ENCODE assay signal across 8 mouse cellular contexts in the genomic region with DNA sequence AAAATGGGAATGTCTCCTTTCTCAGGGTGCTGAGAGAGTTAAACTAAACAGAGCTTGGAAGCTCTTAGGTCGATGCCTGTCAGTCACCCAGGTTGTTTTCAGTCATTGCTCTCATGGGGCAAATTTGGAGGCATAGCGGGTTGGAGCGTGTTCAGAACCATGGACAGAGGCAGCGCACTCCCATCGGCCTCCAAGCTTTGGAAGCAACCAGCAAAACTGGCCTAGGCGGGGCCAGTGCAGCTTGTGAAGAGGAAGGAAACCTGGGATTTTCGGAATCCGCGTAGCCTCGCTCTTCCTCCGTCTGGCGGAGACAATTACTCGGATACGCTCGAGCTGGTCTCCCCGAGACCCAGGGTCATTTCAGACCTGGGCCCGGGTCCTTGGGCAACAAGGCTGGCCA.
A peak's percentile ranks its signal among the peaks of the same experiment; 100 is the strongest.
DNase-seq lines count a peak whose midpoint lies in the region; ATAC-seq and TF ChIP-seq lines count a peak whose summit lies in the region.

No protein-coding gene starts in this region.

- no peak for ATAC-seq in forebrain, embryonic 16.5 days
- ATAC-seq in hindbrain, postnatal 0 days: no peak; the same call in 1 of the 2 replicates
- ATAC-seq in liver, embryonic 14.5 days (ENCODE audit: insufficient read depth): no peak
- ATAC-seq in neural tube, embryonic 13.5 days (ENCODE audit: low read depth): no peak

- no peak for TF ChIP-seq CTCF in hindbrain, postnatal 0 days (IDR thresholded peaks at IDR 0.05; ENCODE audit: low read depth)
- TF ChIP-seq CTCF in liver, embryonic 14.5 days (IDR thresholded peaks at IDR 0.05; ENCODE audit: low read depth): no peak

- H3K36me3 ChIP-seq in forebrain, embryonic 16.5 days (ENCODE audit: control insufficient read depth, insufficient read depth): no peaks in the 10 kb centered on the region
- H3K36me3 ChIP-seq in hindbrain, postnatal 0 days (ENCODE audit: insufficient read depth, low read length): no peaks in the 10 kb centered on the region
- H3K36me3 ChIP-seq in liver, embryonic 14.5 days (replicated peaks; ENCODE audit: control insufficient read depth, insufficient read depth, low read depth): no peaks in the 10 kb centered on the region
- no peaks in the 10 kb centered on the region for H3K36me3 ChIP-seq in neural tube, embryonic 13.5 days

- TF ChIP-seq EP300 in liver, embryonic 14.5 days (IDR thresholded peaks at IDR 0.05; ENCODE audit: low read depth): no peak

- peaks cover 16% of the 10 kb centered on the region for H3K27me3 ChIP-seq in forebrain, embryonic 16.5 days (replicated peaks; ENCODE audit: control insufficient read depth, insufficient read depth, low read length)
- H3K27me3 ChIP-seq in hindbrain, postnatal 0 days (ENCODE audit: insufficient read depth, low read length): peaks cover 34% of the 10 kb centered on the region
- H3K27me3 ChIP-seq in liver, embryonic 14.5 days (ENCODE audit: control insufficient read depth, insufficient read depth, low read length): peaks cover 8% of the 10 kb centered on the region
- peaks cover 92% of the 10 kb centered on the region for H3K27me3 ChIP-seq in neural tube, embryonic 13.5 days

- H3K4me1 ChIP-seq in forebrain, embryonic 16.5 days (replicated peaks; ENCODE audit: control insufficient read depth, insufficient read depth, low read length): peaks cover 22% of the 10 kb centered on the region
- H3K4me1 ChIP-seq in hindbrain, postnatal 0 days (ENCODE audit: insufficient read depth, low read length): 0 out of 2 replicates have a peak, but pooled peaks cover 5% of the 10 kb centered on the region
- H3K4me1 ChIP-seq in liver, embryonic 14.5 days (replicated peaks; ENCODE audit: control insufficient read depth in 2 of 2, insufficient read depth in 2 of 2, low read length in 1 of 2): no peaks in the 10 kb centered on the region
- H3K4me1 ChIP-seq in neural tube, embryonic 13.5 days (replicated peaks): peaks cover 34% of the 10 kb centered on the region

- H3K9me3 ChIP-seq in forebrain, embryonic 16.5 days (ENCODE audit: control insufficient read depth, low read length): no peaks in the 10 kb centered on the region
- no peaks in the 10 kb centered on the region for H3K9me3 ChIP-seq in hindbrain, postnatal 0 days (ENCODE audit: low read length)
- no peaks in the 10 kb centered on the region for H3K9me3 ChIP-seq in liver, embryonic 14.5 days (ENCODE audit: control insufficient read depth, low read length)
- H3K9me3 ChIP-seq in neural tube, embryonic 13.5 days: no peaks in the 10 kb centered on the region

- H3K4me2 ChIP-seq in forebrain, embryonic 16.5 days (ENCODE audit: low read length): peak overlapping the region; percentile 59
- H3K4me2 ChIP-seq in hindbrain, postnatal 0 days (ENCODE audit: low read depth, low read length): peak overlapping the region; percentile 47
- no peak overlapping the region for H3K4me2 ChIP-seq in liver, embryonic 14.5 days (ENCODE audit: low read depth)
- H3K4me2 ChIP-seq in neural tube, embryonic 13.5 days: peak overlapping the region; percentile 45

- H3K27ac ChIP-seq in forebrain, embryonic 16.5 days (ENCODE audit: low read length): no peak overlapping the region
- H3K27ac ChIP-seq in hindbrain, postnatal 0 days: no peak overlapping the region
- H3K27ac ChIP-seq in liver, embryonic 14.5 days: no peak overlapping the region
- H3K27ac ChIP-seq in neural tube, embryonic 13.5 days (replicated peaks): peak overlapping the region; percentile 63

- DNase-seq in MN1 (ENCODE audit: low spot score): peak; percentile 56
- DNase-seq in adrenal gland, adult 8-10 months: peak; percentile 56
- peak; percentile 49 for DNase-seq in hindbrain, postnatal 0 days (ENCODE audit: low spot score)
- DNase-seq in liver, embryonic 14.5 days (ENCODE audit: low read depth in 3 of 3, low spot score in 3 of 3): peak; percentile 4 to 14 (median 5)
- no peak for DNase-seq in layer of hippocampus, adult 8-10 months (ENCODE audit: low spot score in 2 of 2)
- no peak for DNase-seq in left cerebral cortex, adult 11 months (ENCODE audit: low spot score)

- peak overlapping the region; percentile 53; the same call in 1 of the 2 replicates for H3K9ac ChIP-seq in forebrain, embryonic 16.5 days (replicated peaks; ENCODE audit: low read depth, low read length)
- no peak overlapping the region for H3K9ac ChIP-seq in hindbrain, postnatal 0 days (replicated peaks; ENCODE audit: low read length)
- H3K9ac ChIP-seq in liver, embryonic 14.5 days (replicated peaks): no peak overlapping the region
- H3K9ac ChIP-seq in neural tube, embryonic 13.5 days: peak overlapping the region; percentile 42

- WGBS in forebrain, embryonic 16.5 days: under 1% methylated on average over 17 of the region's 17 CpGs
- 5% methylated on average over 17 of the region's 17 CpGs for WGBS in hindbrain, postnatal 0 days
- WGBS in liver, embryonic 14.5 days (ENCODE audit: insufficient replicate concordance): under 1% methylated on average over 17 of the region's 17 CpGs
- 2% methylated on average over 17 of the region's 17 CpGs for WGBS in neural tube, embryonic 13.5 days

- peak overlapping the region; percentile 35 for H3K4me3 ChIP-seq in forebrain, embryonic 16.5 days (replicated peaks; ENCODE audit: low read length)
- H3K4me3 ChIP-seq in hindbrain, postnatal 0 days (ENCODE audit: low read length): peak overlapping the region; percentile 10
- no peak overlapping the region for H3K4me3 ChIP-seq in liver, embryonic 14.5 days (ENCODE audit: insufficient read depth in 1 of 2, low read depth in 2 of 2, low read length in 2 of 2)
- H3K4me3 ChIP-seq in neural tube, embryonic 13.5 days: peak overlapping the region; percentile 15

Comparison
In these comparisons a context has a peak if more than half of its experiments do, and no peak if none do; other contexts are left out.
1. DNase-seq: peak in MN1 (single experiment), adrenal gland, adult 8-10 months (single experiment), hindbrain, postnatal 0 days (single experiment) and liver, embryonic 14.5 days (3 of 3); none in layer of hippocampus, adult 8-10 months (0 of 2) and left cerebral cortex, adult 11 months (single experiment).
2. H3K4me3 ChIP-seq: peak in forebrain, embryonic 16.5 days (single experiment), hindbrain, postnatal 0 days (single experiment) and neural tube, embryonic 13.5 days (single experiment); none in liver, embryonic 14.5 days (0 of 2).
3. H3K9ac ChIP-seq: peak in forebrain, embryonic 16.5 days (single experiment) and neural tube, embryonic 13.5 days (single experiment); none in hindbrain, postnatal 0 days (single experiment) and liver, embryonic 14.5 days (single experiment).